Mouse (Mus musculus) forebrain, embryonic 15.5 days (tissue): ENCODE data around the gene Taf3. TPM values are rescaled to one million over a fixed set of nuclear protein-coding genes. Genes with fewer than 3 reads are reported as not detected.

ENCODE experiments used
- ATAC-seq: fragments of 200-750 bp; cut with Nextera tagmentation; replicated peaks from 2 replicates; pipeline ENCODE4 v1.8.0; 2017; ENCODE audit warnings: mild to moderate bottlenecking, moderate TSS enrichment, moderate library complexity
- H3K27ac ChIP-seq: fragments of 300-500 bp; sonication (generic); replicated peaks from 2 replicates; pipeline ENCODE4 v1.5.1; 2015; ENCODE audit warnings: mild to moderate bottlenecking, inconsistent platforms
- H3K27me3 ChIP-seq: fragments of 300-500 bp; sonication (generic); 2 replicates; pipeline ENCODE4 v1.6.1; 2015; ENCODE audit warnings: inconsistent platforms
- H3K36me3 ChIP-seq: fragments of 300-500 bp; sonication (generic); 2 replicates; pipeline ENCODE4 v1.6.1; 2015; ENCODE audit warnings: mild to moderate bottlenecking, inconsistent platforms
- H3K4me1 ChIP-seq: fragments of 300-500 bp; sonication (generic); 2 replicates; pipeline ENCODE4 v1.6.1; 2015; ENCODE audit warnings: inconsistent platforms
- H3K4me2 ChIP-seq: fragments of 300-500 bp; sonication (generic); replicated peaks from 2 replicates; pipeline ENCODE4 v1.6.1; 2015; ENCODE audit warnings: mild to moderate bottlenecking, inconsistent platforms
- H3K4me3 ChIP-seq: fragments of 300-500 bp; sonication (generic); 2 replicates; pipeline ENCODE4 v1.5.1; 2015; ENCODE audit warnings: mild to moderate bottlenecking, inconsistent platforms
- H3K9ac ChIP-seq: fragments of 300-500 bp; sonication (generic); replicated peaks from 2 replicates; pipeline ENCODE4 v1.6.1; 2015; ENCODE audit warnings: mild to moderate bottlenecking, inconsistent platforms
- H3K9me3 ChIP-seq: fragments of 300-500 bp; sonication (generic); 2 replicates; pipeline ENCODE4 v1.6.1; 2016; ENCODE audit warnings: inconsistent platforms
- whole genome bisulfite sequencing: fragments of 180-500 bp; shearing (Covaris S2); methylation state at CpG from one replicate; pipeline ENCODE4 v1.1.7; 2015; ENCODE audit warnings: mixed read lengths; 5-methylcytosine and 5-hydroxymethylcytosine counted together
- polyA plus RNA-seq: library from polyadenylated mRNA; unstranded; fragments of >200 nt; fragmentation: Nextera tagmentation; extraction: Ambion mirVana; gene quantifications from 2 replicates; pipeline ENCODE4 v1.2.1, GENCODE M21; 2015

Gene Taf3
- polyA plus RNA-seq, 1 experiment from 2014 or later = 15.8 TPM

GRCm38 (mm10) chr2:10051996-10052395, 3.6 kb upstream of the Taf3 start:
- no peaks in the 10 kb centered on the region for H3K9me3 ChIP-seq
- 92% methylated on average over 1 of the region's 1 CpGs for WGBS
- H3K4me1 ChIP-seq = peaks cover 15% of the 10 kb centered on the region

DNA sequence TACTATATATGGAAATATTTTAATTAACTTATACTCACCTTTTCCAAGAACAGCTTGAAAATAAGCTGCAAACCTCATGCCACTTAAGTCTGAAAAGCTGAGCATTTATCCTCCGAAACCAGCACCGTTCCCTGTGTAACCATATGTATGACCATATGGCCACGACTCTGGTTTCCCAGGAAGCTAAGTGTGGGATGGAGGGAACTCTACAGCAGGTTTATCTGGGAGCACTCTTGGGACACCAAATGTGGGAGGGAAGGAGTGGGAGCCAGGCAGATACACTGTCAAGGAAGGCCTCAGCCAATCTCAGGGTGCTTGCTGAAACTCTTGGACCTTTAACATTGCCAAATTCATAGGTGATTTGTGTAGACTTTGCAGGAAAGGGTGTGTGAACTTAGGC, 2.5 kb upstream of the Taf3 start:
- Histone ChIP-seq H3K4me3 (no peak overlapping the region), H3K9ac (no peak overlapping the region), H3K9me3 (no peaks in the 10 kb centered on the region), H3K4me2 (no peak overlapping the region), H3K36me3 (peaks cover 15% of the 10 kb centered on the region), H3K27me3 (no peaks in the 10 kb centered on the region), H3K4me1 (peaks cover 25% of the 10 kb centered on the region), H3K27ac (no peak overlapping the region)
- 67% methylated on average over 3 of the region's 3 CpGs for WGBS
- ATAC-seq = no peak

More at GRCm38 (mm10) chr2:10051996-10052395, 3.6 kb upstream of the Taf3 start:
- ATAC-seq = no peak
- Histone ChIP-seq H3K27ac (no peak overlapping the region), H3K27me3 (no peaks in the 10 kb centered on the region), H3K9ac (no peak overlapping the region), H3K36me3 (peaks cover 24% of the 10 kb centered on the region), H3K4me2 (no peak overlapping the region), H3K4me3 (no peak overlapping the region)

GRCm38 (mm10) chr2:10049456-10049855, 1.1 kb upstream of the Taf3 start:
- 12% methylated on average over 10 of the region's 10 CpGs for WGBS
- H3K9ac ChIP-seq = peak overlapping the region; percentile 39; the same call in 1 of the 2 replicates
- ATAC-seq = no peak
- H3K36me3 ChIP-seq = peaks cover 4% of the 10 kb centered on the region
- H3K4me3 ChIP-seq = peak overlapping the region; percentile 73
- peaks cover 25% of the 10 kb centered on the region for H3K4me1 ChIP-seq
- H3K27me3 ChIP-seq = no peaks in the 10 kb centered on the region
- peak overlapping the region; percentile 73 for H3K4me2 ChIP-seq
- H3K27ac ChIP-seq = no peak overlapping the region
- H3K9me3 ChIP-seq = no peaks in the 10 kb centered on the region

DNA sequence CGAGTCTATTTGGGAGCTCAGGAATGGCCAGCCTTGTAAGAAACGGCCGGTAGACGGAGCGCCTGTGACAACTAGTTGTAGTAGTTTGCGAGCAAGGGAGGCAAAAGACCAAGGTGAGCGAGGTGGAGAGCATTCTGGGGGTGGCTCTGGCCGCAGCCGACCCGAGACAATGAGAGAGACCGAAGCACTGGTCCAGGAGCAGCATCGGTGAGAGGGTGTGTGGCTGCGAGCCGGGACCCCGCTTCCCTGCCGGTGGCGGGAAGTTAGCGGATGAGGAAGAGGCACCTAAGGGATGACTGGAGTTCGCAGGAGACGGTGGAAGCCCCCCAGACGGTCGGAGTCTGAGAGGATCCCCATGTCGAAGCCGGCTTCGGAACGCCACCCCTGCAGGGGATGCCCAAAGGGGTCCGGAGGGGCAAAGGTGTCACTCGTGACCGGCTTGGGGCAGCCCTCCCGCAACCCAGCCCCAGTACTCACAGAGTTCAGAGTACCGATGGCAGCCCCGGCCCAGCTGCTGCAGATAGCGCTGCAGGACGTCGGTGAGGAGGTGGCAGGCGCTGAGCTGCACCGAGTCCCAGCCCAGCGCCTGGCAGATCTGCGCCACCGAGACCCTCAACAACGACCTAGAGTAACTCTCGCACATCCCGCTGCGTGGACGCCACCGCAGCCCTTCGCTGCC, 499 bp downstream of the Taf3 start:
- H3K9me3 ChIP-seq = no peaks in the 10 kb centered on the region
- no peaks in the 10 kb centered on the region for H3K27me3 ChIP-seq
- peaks cover 25% of the 10 kb centered on the region for H3K4me1 ChIP-seq
- no peaks in the 10 kb centered on the region for H3K36me3 ChIP-seq
- peak overlapping the region; percentile 73 for H3K4me3 ChIP-seq
- peak; percentile 82 for ATAC-seq
- 0% methylated on average over 47 of the region's 47 CpGs for WGBS
- H3K4me2 ChIP-seq = peak overlapping the region; percentile 73
- H3K27ac ChIP-seq = peak overlapping the region; percentile 64
- peak overlapping the region; percentile 70 for H3K9ac ChIP-seq

DNA sequence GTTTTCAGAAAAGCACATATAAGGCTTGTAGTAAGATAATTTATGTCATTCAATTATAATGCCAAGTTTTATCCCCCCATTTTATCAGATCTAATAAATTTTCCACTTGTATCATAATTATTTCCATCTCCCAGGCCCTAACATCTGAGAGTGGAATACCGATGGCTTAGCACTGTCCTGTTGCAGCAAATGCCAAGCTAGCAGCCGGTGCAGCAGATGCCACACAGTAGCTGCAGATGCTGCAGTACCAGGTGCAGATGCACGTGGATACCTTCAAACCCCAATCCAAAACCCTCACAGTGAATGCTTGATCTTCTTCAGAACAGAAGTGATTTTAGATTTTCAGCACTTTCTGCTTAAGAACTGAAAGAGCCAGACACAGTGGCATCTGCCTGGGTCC, 13.4 kb downstream of the Taf3 start:
- no peak overlapping the region for H3K4me3 ChIP-seq
- no peaks in the 10 kb centered on the region for H3K27me3 ChIP-seq
- no peak overlapping the region for H3K9ac ChIP-seq
- H3K9me3 ChIP-seq = no peaks in the 10 kb centered on the region
- H3K36me3 ChIP-seq = peaks cover 1% of the 10 kb centered on the region; the same call in 1 of the 2 replicates
- no peak overlapping the region for H3K27ac ChIP-seq
- H3K4me1 ChIP-seq = no peaks in the 10 kb centered on the region
- no peak overlapping the region for H3K4me2 ChIP-seq
- ATAC-seq = no peak
- WGBS = 81% methylated on average over 3 of the region's 3 CpGs

DNA sequence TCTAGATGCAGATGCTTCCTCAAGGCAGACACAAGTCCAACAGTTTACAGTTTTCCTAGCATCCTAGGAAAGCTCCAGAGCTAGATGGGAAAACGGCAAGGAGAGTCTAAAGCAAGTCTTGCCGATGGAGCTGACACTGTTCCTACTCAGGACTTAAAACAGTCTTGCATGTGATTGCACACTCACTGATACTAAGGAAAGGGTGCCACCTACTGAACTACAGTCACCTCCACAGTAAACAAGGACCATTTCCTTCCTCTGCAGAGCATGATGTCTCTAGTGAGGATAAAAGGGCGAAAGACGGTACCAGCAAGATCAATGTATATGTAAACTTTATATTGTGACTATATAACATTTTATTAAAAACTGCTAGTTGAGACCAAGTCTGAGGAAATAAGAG, 14.7 kb downstream of the Taf3 start:
- Histone ChIP-seq H3K9me3 (no peaks in the 10 kb centered on the region), H3K4me2 (no peak overlapping the region), H3K27me3 (no peaks in the 10 kb centered on the region), H3K9ac (no peak overlapping the region), H3K27ac (no peak overlapping the region), H3K4me3 (no peak overlapping the region), H3K36me3 (no peaks in the 10 kb centered on the region), H3K4me1 (peaks cover 5% of the 10 kb centered on the region)
- ATAC-seq = no peak
- 82% methylated on average over 4 of the region's 4 CpGs for WGBS

DNA sequence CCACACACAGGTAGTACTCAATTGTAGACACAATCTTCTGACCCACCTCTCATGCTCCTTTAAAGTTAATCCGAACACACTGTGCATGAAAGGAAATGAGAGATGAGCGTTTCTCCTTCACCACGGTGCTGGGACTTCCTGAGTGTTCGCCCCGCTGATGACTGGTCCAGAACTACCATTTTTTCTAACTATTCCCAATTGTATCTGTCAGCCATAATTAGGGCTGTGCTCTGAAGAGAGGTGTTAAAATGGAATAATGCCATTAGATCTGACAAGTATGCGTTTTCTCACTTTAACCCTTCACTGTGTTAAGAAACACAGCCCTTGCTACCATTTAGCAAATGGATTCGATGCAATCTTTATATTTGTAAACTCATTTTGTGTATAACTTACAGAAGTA, 18.6 kb downstream of the Taf3 start:
- H3K4me2 ChIP-seq = no peak overlapping the region
- ATAC-seq = peak; percentile 71
- H3K4me1 ChIP-seq = peaks cover 5% of the 10 kb centered on the region
- H3K27ac ChIP-seq = no peak overlapping the region
- no peak overlapping the region for H3K4me3 ChIP-seq
- 60% methylated on average over 7 of the region's 7 CpGs for WGBS
- no peaks in the 10 kb centered on the region for H3K27me3 ChIP-seq
- no peaks in the 10 kb centered on the region for H3K9me3 ChIP-seq
- no peaks in the 10 kb centered on the region for H3K36me3 ChIP-seq
- H3K9ac ChIP-seq = no peak overlapping the region

DNA sequence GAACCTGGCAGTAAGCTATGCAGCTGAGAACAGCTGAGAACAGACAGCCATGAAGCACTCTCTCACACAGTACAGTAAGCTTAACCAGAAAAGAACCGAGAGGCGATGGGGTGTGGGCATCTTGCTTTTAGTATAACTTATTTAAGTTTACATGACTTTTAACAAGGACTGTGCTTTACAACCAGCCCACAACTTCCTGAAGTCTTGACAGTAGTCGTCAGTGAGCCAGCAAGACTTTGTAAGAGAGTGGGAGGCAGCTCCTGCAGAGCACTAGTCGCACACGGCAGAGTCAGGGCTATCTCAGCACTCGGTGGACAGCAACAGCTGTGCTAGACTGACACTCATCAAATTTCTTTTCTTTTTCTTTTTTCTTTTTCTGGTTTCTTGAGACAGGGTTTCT, 24.1 kb downstream of the Taf3 start:
- H3K9ac ChIP-seq = no peak overlapping the region
- H3K4me2 ChIP-seq = no peak overlapping the region
- H3K27ac ChIP-seq = no peak overlapping the region
- no peaks in the 10 kb centered on the region for H3K36me3 ChIP-seq
- H3K27me3 ChIP-seq = no peaks in the 10 kb centered on the region
- 93% methylated on average over 6 of the region's 6 CpGs for WGBS
- H3K4me3 ChIP-seq = no peak overlapping the region
- H3K4me1 ChIP-seq = no peaks in the 10 kb centered on the region
- no peak for ATAC-seq
- H3K9me3 ChIP-seq = no peaks in the 10 kb centered on the region

DNA sequence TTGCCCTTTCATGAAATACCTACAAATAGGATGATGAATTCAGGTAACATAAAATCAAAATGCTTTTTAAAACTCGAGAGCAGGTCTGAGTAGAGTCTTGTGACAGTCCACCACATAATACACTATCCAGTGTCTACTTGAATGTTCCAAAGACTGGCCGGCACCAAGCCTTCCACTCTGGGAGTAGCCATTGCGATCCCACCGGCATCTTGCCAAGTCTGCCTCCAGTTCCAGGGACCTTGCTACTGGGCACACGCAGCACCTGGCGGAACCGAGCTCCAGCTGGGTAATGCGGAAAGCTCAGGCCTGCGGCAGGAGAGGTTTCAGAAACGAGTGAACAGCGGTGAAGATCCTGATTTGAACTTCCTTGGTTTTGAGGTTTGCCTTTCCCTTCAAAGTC, 27.1 kb downstream of the Taf3 start:
- Histone ChIP-seq H3K9me3 (no peaks in the 10 kb centered on the region), H3K4me1 (no peaks in the 10 kb centered on the region), H3K36me3 (no peaks in the 10 kb centered on the region), H3K27ac (no peak overlapping the region), H3K27me3 (no peaks in the 10 kb centered on the region), H3K4me2 (no peak overlapping the region), H3K4me3 (no peak overlapping the region), H3K9ac (no peak overlapping the region)
- no peak for ATAC-seq
- WGBS = 91% methylated on average over 11 of the region's 11 CpGs

GRCm38 (mm10) chr2:10014951-10015635, 33.3 kb downstream of the Taf3 start:
- Histone ChIP-seq H3K27me3 (no peaks in the 10 kb centered on the region), H3K4me1 (peaks cover 1% of the 10 kb centered on the region), H3K27ac (no peak overlapping the region), H3K9ac (no peak overlapping the region), H3K36me3 (no peaks in the 10 kb centered on the region), H3K4me3 (no peak overlapping the region), H3K4me2 (no peak overlapping the region), H3K9me3 (no peaks in the 10 kb centered on the region)
- no peak for ATAC-seq
- 87% methylated on average over 10 of the region's 10 CpGs for WGBS

GRCm38 (mm10) chr2:10010263-10010909, 38.0 kb downstream of the Taf3 start:
- H3K4me2 ChIP-seq = no peak overlapping the region
- H3K9me3 ChIP-seq = no peaks in the 10 kb centered on the region
- ATAC-seq = peak; percentile 69
- WGBS = 33% methylated on average over 7 of the region's 7 CpGs
- no peak overlapping the region for H3K9ac ChIP-seq
- H3K27me3 ChIP-seq = no peaks in the 10 kb centered on the region
- no peaks in the 10 kb centered on the region for H3K36me3 ChIP-seq
- no peak overlapping the region for H3K27ac ChIP-seq
- no peak overlapping the region for H3K4me3 ChIP-seq
- H3K4me1 ChIP-seq = peaks cover 4% of the 10 kb centered on the region

- no peaks in the 10 kb centered on the region for H3K9me3 ChIP-seq
- no peak overlapping the region for H3K9ac ChIP-seq
- peaks cover 4% of the 10 kb centered on the region for H3K4me1 ChIP-seq
- H3K4me3 ChIP-seq = no peak overlapping the region
- no peaks in the 10 kb centered on the region for H3K27me3 ChIP-seq
- no peak overlapping the region for H3K4me2 ChIP-seq
- no peak overlapping the region for H3K27ac ChIP-seq
- H3K36me3 ChIP-seq = no peaks in the 10 kb centered on the region
- ATAC-seq = peak; percentile 35
- WGBS = 78% methylated on average over 13 of the region's 13 CpGs
Observed at GRCm38 (mm10) chr2:10009671-10010254, 38.6 kb downstream of the Taf3 start.
